Mouse (Mus musculus): ENCODE results near the gene Hexb.
"Not testable (repeated sequence)": the region's sequence is repeated elsewhere in the genome, so short reads cannot be mapped to it uniquely, and the experiment has no call there.

DNA sequence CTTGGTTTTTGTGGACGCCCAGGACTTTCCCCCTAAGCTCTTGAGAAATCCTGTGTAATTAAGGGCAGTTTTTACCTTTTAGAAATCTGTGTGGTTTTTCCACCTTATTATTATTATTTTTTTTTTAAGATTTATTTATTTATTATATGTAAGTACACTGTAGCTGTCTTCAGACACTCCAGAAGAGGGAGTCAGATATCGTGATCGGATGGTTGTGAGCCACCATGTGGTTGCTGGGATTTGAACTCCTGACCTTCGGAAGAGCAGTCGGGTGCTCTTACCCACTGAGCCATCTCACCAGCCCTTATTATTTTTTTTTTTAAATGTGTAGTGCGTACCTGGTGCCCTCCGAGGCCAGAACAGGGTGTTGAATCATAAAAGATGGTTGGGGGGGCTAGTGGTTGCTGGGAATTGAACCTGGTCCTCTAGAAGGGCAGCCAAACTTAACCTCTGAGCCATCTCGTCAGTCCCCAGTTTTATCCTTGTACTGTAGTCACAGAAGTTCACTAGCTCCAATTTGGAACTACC lies 59.7 kb downstream of the Hexb start:
- TF ChIP-seq CTCF (IDR thresholded peaks at IDR 0.05; ENCODE audit: low read depth, low read length); POLR2A (IDR thresholded peaks at IDR 0.05; ENCODE audit: insufficient read depth, low read length); EP300 (IDR thresholded peaks at IDR 0.05; ENCODE audit: insufficient read depth, low read depth, low read length): not testable (repeated sequence)

Measured in ES-Bruce4 (cell line).